Mouse (Mus musculus) neural tube, embryonic 12.5 days (tissue): ENCODE data around the gene Pex19. TPM values are rescaled to one million over a fixed set of nuclear protein-coding genes. Genes with fewer than 3 reads are reported as not detected.
A peak's percentile ranks its signal among the peaks of the same experiment; 100 is the strongest.

ENCODE experiments used
- ATAC-seq: fragments of 200-750 bp; cut with Nextera tagmentation; 2 replicates; pipeline ENCODE4 v1.8.0; 2017; ENCODE audit warnings: low read depth, mild to moderate bottlenecking, moderate TSS enrichment, moderate library complexity; ENCODE audit not compliant: low FRiP score
- H3K27ac ChIP-seq: fragments of 300-500 bp; sonication (generic); 2 replicates; pipeline ENCODE4 v1.5.1; 2016
- H3K27me3 ChIP-seq: fragments of 300-500 bp; sonication (generic); replicated peaks from 2 replicates; pipeline ENCODE4 v1.6.1; 2016; ENCODE audit warnings: mild to moderate bottlenecking
- H3K36me3 ChIP-seq: fragments of 300-500 bp; sonication (generic); 2 replicates; pipeline ENCODE4 v1.6.1; 2016; ENCODE audit warnings: mild to moderate bottlenecking
- H3K4me1 ChIP-seq: fragments of 300-500 bp; sonication (generic); 2 replicates; pipeline ENCODE4 v1.6.1; 2016
- H3K4me2 ChIP-seq: fragments of 300-500 bp; sonication (generic); replicated peaks from 2 replicates; pipeline ENCODE4 v1.6.1; 2016; ENCODE audit warnings: mild to moderate bottlenecking
- H3K4me3 ChIP-seq: fragments of 300-500 bp; sonication (generic); 2 replicates; pipeline ENCODE4 v1.5.1; 2016
- H3K9ac ChIP-seq: fragments of 300-500 bp; sonication (generic); 2 replicates; pipeline ENCODE4 v1.6.1; 2016; ENCODE audit warnings: mild to moderate bottlenecking
- H3K9me3 ChIP-seq: fragments of 300-500 bp; sonication (generic); 2 replicates; pipeline ENCODE4 v1.6.1; 2016; ENCODE audit warnings: mild to moderate bottlenecking
- WGBS: fragments of 180-500 bp; shearing (Covaris S2); methylation state at CpG from one replicate; pipeline ENCODE4 v1.1.7; 2016; 5-methylcytosine and 5-hydroxymethylcytosine counted together
- polyA plus RNA-seq: library from polyadenylated mRNA; unstranded; fragments of >200 nt; fragmentation: Nextera tagmentation; extraction: Ambion mirVana; gene quantifications from 2 replicates; pipeline ENCODE4 v1.2.1, GENCODE M21; 2016

Pex19 gene
- 191 TPM in 2 replicates for polyA plus RNA-seq

GRCm38 (mm10) chr1:172126376-172127347 lies at the start of gene Pex19:
Pex19 (plus strand) TSS chr1:172126755.
- Histone ChIP-seq H3K27ac (no peak within 1 kb of the TSS), H3K9me3 (no peaks in the 10 kb centered on the region), H3K4me1 (peaks cover 15% of the 10 kb centered on the region), H3K27me3 (no peaks in the 10 kb centered on the region), H3K4me2 (peak within 1 kb of the TSS; percentile 80), H3K36me3 (peaks cover 48% of the 10 kb centered on the region), H3K9ac (peak within 1 kb of the TSS; percentile 70), H3K4me3 (peak within 1 kb of the TSS; percentile 66)
- peak; percentile 96 for ATAC-seq
- WGBS = 1% methylated on average over 42 of the region's 42 CpGs

- H3K9ac ChIP-seq = no peak overlapping the region
- peaks cover 59% of the 10 kb centered on the region for H3K36me3 ChIP-seq
- no peaks in the 10 kb centered on the region for H3K9me3 ChIP-seq
- no peak overlapping the region for H3K4me3 ChIP-seq
- no peak overlapping the region for H3K4me2 ChIP-seq
- no peaks in the 10 kb centered on the region for H3K27me3 ChIP-seq
- H3K4me1 ChIP-seq = peaks cover 7% of the 10 kb centered on the region; the same call in 1 of the 2 replicates
- no peak overlapping the region for H3K27ac ChIP-seq
- WGBS = 79% methylated on average over 5 of the region's 5 CpGs
- no peak for ATAC-seq
Observed at GRCm38 (mm10) chr1:172077981-172078380, 48.6 kb upstream of the Pex19 start.

GRCm38 (mm10) chr1:172082101-172082898 lies 44.3 kb upstream of the Pex19 start, which contains the start of the genes Copa and Ncstn:
Copa (plus strand) TSS chr1:172082529.
Ncstn (minus strand) TSS chr1:172082795.
- peak; percentile 97 for ATAC-seq
- peaks cover 24% of the 10 kb centered on the region for H3K36me3 ChIP-seq
- peak within 1 kb of the TSS; percentile 88 for H3K4me2 ChIP-seq
- H3K27me3 ChIP-seq = no peaks in the 10 kb centered on the region
- H3K27ac ChIP-seq = peak within 1 kb of the TSS; percentile 53
- under 1% methylated on average over 40 of the region's 40 CpGs for WGBS
- H3K9ac ChIP-seq = peak within 1 kb of the TSS; percentile 85
- no peaks in the 10 kb centered on the region for H3K9me3 ChIP-seq
- H3K4me1 ChIP-seq = peaks cover 14% of the 10 kb centered on the region
- H3K4me3 ChIP-seq = peak within 1 kb of the TSS; percentile 82

GRCm38 (mm10) chr1:172082899-172083445 lies 43.6 kb upstream of the Pex19 start:
- Histone ChIP-seq H3K27me3 (no peaks in the 10 kb centered on the region), H3K4me3 (peak overlapping the region; percentile 82), H3K27ac (peak overlapping the region; percentile 50; the same call in 1 of the 2 replicates), H3K9me3 (no peaks in the 10 kb centered on the region), H3K4me1 (peaks cover 14% of the 10 kb centered on the region), H3K4me2 (peak overlapping the region; percentile 88), H3K9ac (peak overlapping the region; percentile 85), H3K36me3 (peaks cover 22% of the 10 kb centered on the region)
- 2% methylated on average over 24 of the region's 24 CpGs for WGBS
- peak; percentile 78; the same call in 1 of the 2 replicates for ATAC-seq

GRCm38 (mm10) chr1:172093522-172093921 lies 33.0 kb upstream of the Pex19 start:
- Histone ChIP-seq H3K36me3 (peaks cover 81% of the 10 kb centered on the region), H3K27ac (no peak overlapping the region), H3K4me3 (no peak overlapping the region), H3K9ac (no peak overlapping the region), H3K4me2 (no peak overlapping the region), H3K27me3 (no peaks in the 10 kb centered on the region), H3K9me3 (no peaks in the 10 kb centered on the region), H3K4me1 (no peaks in the 10 kb centered on the region)
- no peak for ATAC-seq
- 69% methylated on average over 3 of the region's 3 CpGs for WGBS

GRCm38 (mm10) chr1:172094295-172094694 lies 32.3 kb upstream of the Pex19 start:
- Histone ChIP-seq H3K9me3 (no peaks in the 10 kb centered on the region), H3K36me3 (peaks cover 77% of the 10 kb centered on the region)
- no peak for ATAC-seq

GRCm38 (mm10) chr1:172095202-172095601 lies 31.4 kb upstream of the Pex19 start:
- H3K4me1 ChIP-seq = no peaks in the 10 kb centered on the region
- H3K27me3 ChIP-seq = no peaks in the 10 kb centered on the region
- no peak overlapping the region for H3K27ac ChIP-seq
- 62% methylated on average over 6 of the region's 6 CpGs for WGBS
- no peaks in the 10 kb centered on the region for H3K9me3 ChIP-seq
- H3K4me3 ChIP-seq = no peak overlapping the region
- H3K36me3 ChIP-seq = peaks cover 73% of the 10 kb centered on the region
- ATAC-seq = 0 out of 2 replicates have a peak, but pooled peaks have one; percentile 21
- no peak overlapping the region for H3K9ac ChIP-seq
- no peak overlapping the region for H3K4me2 ChIP-seq

More at GRCm38 (mm10) chr1:172094295-172094694, 32.3 kb upstream of the Pex19 start:
- Histone ChIP-seq H3K4me1 (no peaks in the 10 kb centered on the region), H3K27me3 (no peaks in the 10 kb centered on the region), H3K9ac (no peak overlapping the region), H3K4me2 (no peak overlapping the region), H3K27ac (no peak overlapping the region), H3K4me3 (no peak overlapping the region)

GRCm38 (mm10) chr1:172099325-172100033 lies 27.1 kb upstream of the Pex19 start:
- Histone ChIP-seq H3K36me3 (peaks cover 73% of the 10 kb centered on the region), H3K27ac (no peak overlapping the region), H3K4me2 (no peak overlapping the region), H3K27me3 (no peaks in the 10 kb centered on the region), H3K9me3 (no peaks in the 10 kb centered on the region), H3K9ac (no peak overlapping the region), H3K4me1 (no peaks in the 10 kb centered on the region), H3K4me3 (no peak overlapping the region)
- ATAC-seq = no peak
- 88% methylated on average over 6 of the region's 6 CpGs for WGBS

- no peak overlapping the region for H3K9ac ChIP-seq
- H3K36me3 ChIP-seq = peaks cover 81% of the 10 kb centered on the region
- no peak overlapping the region for H3K4me3 ChIP-seq
- H3K27me3 ChIP-seq = no peaks in the 10 kb centered on the region
- H3K9me3 ChIP-seq = no peaks in the 10 kb centered on the region
- 90% methylated on average over 4 of the region's 4 CpGs for WGBS
- no peak for ATAC-seq
- no peak overlapping the region for H3K27ac ChIP-seq
- 0 out of 2 replicates have a peak, but pooled peaks cover 4% of the 10 kb centered on the region for H3K4me1 ChIP-seq
- no peak overlapping the region for H3K4me2 ChIP-seq
Observed at GRCm38 (mm10) chr1:172103619-172104018, 22.9 kb upstream of the Pex19 start.

- Histone ChIP-seq H3K9ac (no peak overlapping the region), H3K9me3 (no peaks in the 10 kb centered on the region), H3K4me3 (no peak overlapping the region), H3K27me3 (no peaks in the 10 kb centered on the region), H3K27ac (no peak overlapping the region), H3K4me2 (no peak overlapping the region), H3K4me1 (0 out of 2 replicates have a peak, but pooled peaks cover 4% of the 10 kb centered on the region), H3K36me3 (peaks cover 87% of the 10 kb centered on the region)
- WGBS = 74% methylated on average over 11 of the region's 11 CpGs
- ATAC-seq = no peak
Observed at GRCm38 (mm10) chr1:172105101-172105500, 21.5 kb upstream of the Pex19 start.

- Histone ChIP-seq H3K36me3 (peaks cover 91% of the 10 kb centered on the region), H3K27ac (no peak overlapping the region), H3K4me2 (no peak overlapping the region), H3K9me3 (no peaks in the 10 kb centered on the region), H3K4me3 (no peak overlapping the region), H3K4me1 (0 out of 2 replicates have a peak, but pooled peaks cover 4% of the 10 kb centered on the region), H3K9ac (no peak overlapping the region), H3K27me3 (no peaks in the 10 kb centered on the region)
- ATAC-seq = peak; percentile 50; the same call in 1 of the 2 replicates
- 72% methylated on average over 10 of the region's 10 CpGs for WGBS
Observed at GRCm38 (mm10) chr1:172107777-172108477, 18.6 kb upstream of the Pex19 start.
